8 mouse cellular contexts compared by ENCODE assay signal in genomic region chr12:69159578-69159940, GRCm38 (mm10). TPM values are rescaled to one million over a fixed set of nuclear protein-coding genes. Genes with fewer than 3 reads are reported as not detected.
DNase-seq lines count a peak whose midpoint lies in the region; ATAC-seq and TF ChIP-seq lines count a peak whose summit lies in the region.
"Had no signal": no experiment of that assay in that cellular context is flagged by ENCODE, and none has a peak within 500 bp of the region (broad histone marks: within the 10 kb centered on the region; RNA-seq: fewer than 3 reads in every experiment).

No protein-coding gene starts in this region.

- no peak overlapping the region for H3K4me2 ChIP-seq in neural tube, embryonic 11.5 days (ENCODE audit: low read depth)
- peak overlapping the region; percentile 29; the same call in 1 of the 2 replicates for H3K4me2 ChIP-seq in forebrain, postnatal 0 days (ENCODE audit: low read depth)
- H3K4me2 ChIP-seq in kidney, postnatal 0 days (ENCODE audit: low read length) = peak overlapping the region; percentile 11; the same call in 1 of the 2 replicates
- no peak overlapping the region for H3K4me2 ChIP-seq in midbrain, embryonic 13.5 days (replicated peaks)

- WGBS in neural tube, embryonic 11.5 days = 7% methylated on average over 9 of the region's 9 CpGs
- WGBS in forebrain, postnatal 0 days = 4% methylated on average over 9 of the region's 9 CpGs
- WGBS in kidney, postnatal 0 days = 5% methylated on average over 9 of the region's 9 CpGs
- WGBS in midbrain, embryonic 13.5 days = 4% methylated on average over 9 of the region's 9 CpGs

- no peaks in the 10 kb centered on the region for H3K27me3 ChIP-seq in neural tube, embryonic 11.5 days (ENCODE audit: control insufficient read depth, insufficient read depth, low read length)
- no peaks in the 10 kb centered on the region for H3K27me3 ChIP-seq in forebrain, postnatal 0 days (ENCODE audit: insufficient read depth, low read length)
- H3K27me3 ChIP-seq in kidney, postnatal 0 days (ENCODE audit: insufficient read depth, low read length) = no peaks in the 10 kb centered on the region
- H3K27me3 ChIP-seq in midbrain, embryonic 13.5 days = no peaks in the 10 kb centered on the region

- no peaks in the 10 kb centered on the region for H3K9me3 ChIP-seq in neural tube, embryonic 11.5 days (ENCODE audit: control insufficient read depth, low read length)
- no peaks in the 10 kb centered on the region for H3K9me3 ChIP-seq in forebrain, postnatal 0 days (ENCODE audit: low read length)
- no peaks in the 10 kb centered on the region for H3K9me3 ChIP-seq in kidney, postnatal 0 days (replicated peaks; ENCODE audit: low read length)
- no peaks in the 10 kb centered on the region for H3K9me3 ChIP-seq in midbrain, embryonic 13.5 days

- ATAC-seq in neural tube, embryonic 11.5 days (ENCODE audit: insufficient read depth, low FRiP score, low TSS enrichment) = peak; percentile 0; the same call in 1 of the 2 replicates
- no peak for ATAC-seq in forebrain, postnatal 0 days
- ATAC-seq in kidney, postnatal 0 days (replicated peaks; ENCODE audit: low FRiP score, low read depth) = no peak; the same call in 1 of the 2 replicates
- ATAC-seq in midbrain, embryonic 13.5 days = no peak

- DNase-seq in neural tube, embryonic 11.5 days (ENCODE audit: low spot score) = peak; percentile 63
- DNase-seq in neural tube, embryonic 10.5 days (ENCODE audit: extremely low spot score, low spot score) = no peak
- DNase-seq in brain, adult 2 months (ENCODE audit: low read depth, low spot score) = peak; percentile 76
- DNase-seq in forebrain, postnatal 0 days = peak; percentile 91
- DNase-seq in kidney, postnatal 0 days (ENCODE audit: low spot score) = peak; percentile 78
- no peak for DNase-seq in adrenal gland, adult 18-20 months (ENCODE audit: low spot score in 2 of 2)

- H3K4me1 ChIP-seq in neural tube, embryonic 11.5 days (ENCODE audit: control insufficient read depth, insufficient read depth, low read length) = peaks cover 3% of the 10 kb centered on the region; the same call in 1 of the 2 replicates
- peaks cover 5% of the 10 kb centered on the region; the same call in 1 of the 2 replicates for H3K4me1 ChIP-seq in forebrain, postnatal 0 days (ENCODE audit: insufficient read depth)
- peaks cover 4% of the 10 kb centered on the region; the same call in 1 of the 2 replicates for H3K4me1 ChIP-seq in kidney, postnatal 0 days (replicated peaks; ENCODE audit: insufficient read depth, low read length)
- H3K4me1 ChIP-seq in midbrain, embryonic 13.5 days (replicated peaks) = peaks cover 12% of the 10 kb centered on the region

- H3K27ac ChIP-seq in neural tube, embryonic 11.5 days (ENCODE audit: low read depth, low read length) = no peak overlapping the region
- H3K27ac ChIP-seq in forebrain, postnatal 0 days (ENCODE audit: low read depth, low read length) = peak overlapping the region; percentile 50; the same call in 1 of the 2 replicates
- H3K27ac ChIP-seq in kidney, postnatal 0 days = no peak overlapping the region
- H3K27ac ChIP-seq in midbrain, embryonic 13.5 days = no peak overlapping the region; the same call in none of the 2 replicates

- peaks cover 2% of the 10 kb centered on the region; the same call in 1 of the 2 replicates for H3K36me3 ChIP-seq in neural tube, embryonic 11.5 days (ENCODE audit: control insufficient read depth, insufficient read depth, low read length)
- peaks cover 14% of the 10 kb centered on the region; the same call in 1 of the 2 replicates for H3K36me3 ChIP-seq in forebrain, postnatal 0 days (ENCODE audit: insufficient read depth)
- H3K36me3 ChIP-seq in kidney, postnatal 0 days (ENCODE audit: insufficient read depth, low read length) = peaks cover 12% of the 10 kb centered on the region
- H3K36me3 ChIP-seq in midbrain, embryonic 13.5 days = peaks cover 27% of the 10 kb centered on the region

- peak; percentile 83 for TF ChIP-seq CTCF in forebrain, postnatal 0 days (IDR thresholded peaks at IDR 0.05; ENCODE audit: low read depth)
- TF ChIP-seq CTCF in kidney, postnatal 0 days (IDR thresholded peaks at IDR 0.05; ENCODE audit: low read depth) = peak; percentile 92

- H3K4me3 ChIP-seq in neural tube, embryonic 11.5 days (ENCODE audit: low read depth, low read length) = no peak overlapping the region
- H3K4me3 ChIP-seq in forebrain, postnatal 0 days (ENCODE audit: low read depth, low read length) = peak overlapping the region; percentile 65
- 0 out of 2 replicates have a peak overlapping the region, but pooled peaks have one; percentile 1 for H3K4me3 ChIP-seq in kidney, postnatal 0 days (replicated peaks; ENCODE audit: low read depth, low read length)
- peak overlapping the region; percentile 65; the same call in 1 of the 2 replicates for H3K4me3 ChIP-seq in midbrain, embryonic 13.5 days (replicated peaks)

- H3K9ac ChIP-seq in neural tube, embryonic 11.5 days (ENCODE audit: low read length) = no peak overlapping the region
- no peak overlapping the region for H3K9ac ChIP-seq in forebrain, postnatal 0 days
- no peak overlapping the region for H3K9ac ChIP-seq in kidney, postnatal 0 days (ENCODE audit: low read depth, low read length)
- no peak overlapping the region for H3K9ac ChIP-seq in midbrain, embryonic 13.5 days (replicated peaks)

RNA-seq across cellular contexts. Expression of gene Rps29, which starts 0.6 kb away (rescaled TPM):
- polyA plus RNA-seq in neural tube, embryonic 11.5 days (2014; fragmentation: Nextera tagmentation; extraction: Ambion mirVana) = 1,261 and 1,342 TPM in 2 replicates
- 333 and 593 TPM in 2 replicates for total RNA-seq in forebrain, postnatal 0 days (2014; rRNA removed)
- 1,372 and 1,968 TPM in 2 replicates for polyA plus RNA-seq in forebrain, postnatal 0 days (2015; fragmentation: Nextera tagmentation; extraction: Ambion mirVana)
- 2,047 and 2,435 TPM in 2 replicates for polyA plus RNA-seq in kidney, postnatal 0 days (2015; fragmentation: Nextera tagmentation; extraction: Ambion mirVana)
- 1,365 and 1,372 TPM in 2 replicates for polyA plus RNA-seq in midbrain, embryonic 13.5 days (2015; fragmentation: Nextera tagmentation; extraction: Ambion mirVana)
- total RNA-seq in adrenal gland, adult 18-20 months (2021) = 1,000 to 10,000 TPM; 1,279 to 1,338 TPM

RNA-seq across cellular contexts. Expression of gene Lrr1, which starts 9.1 kb away (rescaled TPM):
- 23.6 and 25.8 TPM in 2 replicates for polyA plus RNA-seq in neural tube, embryonic 11.5 days (2014; fragmentation: Nextera tagmentation; extraction: Ambion mirVana)
- 0.71 and 0.85 TPM in 2 replicates for total RNA-seq in forebrain, postnatal 0 days (2014; rRNA removed)
- polyA plus RNA-seq in forebrain, postnatal 0 days (2015; fragmentation: Nextera tagmentation; extraction: Ambion mirVana) = 2.3 and 3.6 TPM in 2 replicates
- 10.7 and 11.5 TPM in 2 replicates for polyA plus RNA-seq in kidney, postnatal 0 days (2015; fragmentation: Nextera tagmentation; extraction: Ambion mirVana)
- polyA plus RNA-seq in midbrain, embryonic 13.5 days (2015; fragmentation: Nextera tagmentation; extraction: Ambion mirVana) = 9.7 and 11.0 TPM in 2 replicates
- total RNA-seq in adrenal gland, adult 18-20 months (2021) = not detected
- total RNA-seq: heart, postnatal 36 days had no signal

RNA-seq across cellular contexts. Expression of gene Rpl36al, which starts 24.3 kb away (rescaled TPM):
- 442 and 491 TPM in 2 replicates for polyA plus RNA-seq in neural tube, embryonic 11.5 days (2014; fragmentation: Nextera tagmentation; extraction: Ambion mirVana)
- total RNA-seq in forebrain, postnatal 0 days (2014; rRNA removed) = 194 and 311 TPM in 2 replicates
- 396 and 530 TPM in 2 replicates for polyA plus RNA-seq in forebrain, postnatal 0 days (2015; fragmentation: Nextera tagmentation; extraction: Ambion mirVana)
- polyA plus RNA-seq in kidney, postnatal 0 days (2015; fragmentation: Nextera tagmentation; extraction: Ambion mirVana) = 734 and 768 TPM in 2 replicates
- polyA plus RNA-seq in midbrain, embryonic 13.5 days (2015; fragmentation: Nextera tagmentation; extraction: Ambion mirVana) = 369 and 374 TPM in 2 replicates
- 100 to 1,000 TPM; 505 to 610 TPM for total RNA-seq in adrenal gland, adult 18-20 months (2021)

RNA-seq across cellular contexts. Expression of gene Mgat2, which starts 24.4 kb away (rescaled TPM):
- polyA plus RNA-seq in neural tube, embryonic 11.5 days (2014; fragmentation: Nextera tagmentation; extraction: Ambion mirVana) = 37.0 and 37.5 TPM in 2 replicates
- total RNA-seq in forebrain, postnatal 0 days (2014; rRNA removed) = 61.7 and 66.6 TPM in 2 replicates
- polyA plus RNA-seq in forebrain, postnatal 0 days (2015; fragmentation: Nextera tagmentation; extraction: Ambion mirVana) = 49.1 and 50.5 TPM in 2 replicates
- polyA plus RNA-seq in kidney, postnatal 0 days (2015; fragmentation: Nextera tagmentation; extraction: Ambion mirVana) = 70.0 and 81.5 TPM in 2 replicates
- polyA plus RNA-seq in midbrain, embryonic 13.5 days (2015; fragmentation: Nextera tagmentation; extraction: Ambion mirVana) = 32.0 and 35.0 TPM in 2 replicates
- total RNA-seq in adrenal gland, adult 18-20 months (2021) = 10 to 100 TPM; 43.1 to 62.8 TPM

RNA-seq across cellular contexts. Expression of gene Gm49383, which starts 37.3 kb away (rescaled TPM):
- polyA plus RNA-seq in neural tube, embryonic 11.5 days (2014; fragmentation: Nextera tagmentation; extraction: Ambion mirVana) = 29.9 and 36.3 TPM in 2 replicates
- 4.5 and 5.7 TPM in 2 replicates for total RNA-seq in forebrain, postnatal 0 days (2014; rRNA removed)
- polyA plus RNA-seq in forebrain, postnatal 0 days (2015; fragmentation: Nextera tagmentation; extraction: Ambion mirVana) = 8.8 and 11.7 TPM in 2 replicates
- 15.2 and 19.8 TPM in 2 replicates for polyA plus RNA-seq in kidney, postnatal 0 days (2015; fragmentation: Nextera tagmentation; extraction: Ambion mirVana)
- polyA plus RNA-seq in midbrain, embryonic 13.5 days (2015; fragmentation: Nextera tagmentation; extraction: Ambion mirVana) = 20.7 and 24.5 TPM in 2 replicates
- 1 to 10 TPM; 3.3 to 4.5 TPM for total RNA-seq in adrenal gland, adult 18-20 months (2021)

Comparison
In these comparisons a context has a peak if more than half of its experiments do, and no peak if none do; other contexts are left out.
1. DNase-seq: peak in neural tube, embryonic 11.5 days (single experiment), brain, adult 2 months (single experiment), forebrain, postnatal 0 days (single experiment) and kidney, postnatal 0 days (single experiment); none in neural tube, embryonic 10.5 days (single experiment) and adrenal gland, adult 18-20 months (0 of 2).
2. H3K4me2 ChIP-seq: peak in forebrain, postnatal 0 days (single experiment) and kidney, postnatal 0 days (single experiment); none in neural tube, embryonic 11.5 days (single experiment) and midbrain, embryonic 13.5 days (single experiment).